Mouse (Mus musculus): ENCODE measurements around the gene Kirrel. TPM values are rescaled to one million over a fixed set of nuclear protein-coding genes. Genes with fewer than 3 reads are reported as not detected.

The Kirrel gene
- polyA plus RNA-seq, 1 experiment from 2014 or later, result 1.3 TPM

DNA sequence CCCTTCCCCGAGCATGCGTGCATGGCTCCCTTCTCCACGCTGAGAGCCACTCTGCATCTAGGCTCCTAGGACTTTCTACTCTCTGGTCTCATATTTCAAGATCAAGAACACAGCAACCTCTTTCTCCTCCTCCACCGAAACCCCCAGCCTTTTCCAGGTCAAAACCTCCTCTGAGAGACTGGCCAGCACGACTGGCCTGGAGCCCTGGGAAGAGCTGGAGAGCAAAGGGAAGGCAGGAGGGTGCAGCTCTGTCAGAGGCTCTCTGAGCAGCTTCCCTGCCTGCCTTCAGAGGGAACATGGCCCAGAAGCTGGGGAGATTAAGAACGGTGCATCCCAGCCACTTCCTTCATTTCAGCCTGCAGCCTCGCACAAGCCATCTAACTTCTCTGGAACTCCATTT is 5.8 kb downstream of the Kirrel start:
- no peak for DNase-seq (ENCODE audit: low spot score)

DNA sequence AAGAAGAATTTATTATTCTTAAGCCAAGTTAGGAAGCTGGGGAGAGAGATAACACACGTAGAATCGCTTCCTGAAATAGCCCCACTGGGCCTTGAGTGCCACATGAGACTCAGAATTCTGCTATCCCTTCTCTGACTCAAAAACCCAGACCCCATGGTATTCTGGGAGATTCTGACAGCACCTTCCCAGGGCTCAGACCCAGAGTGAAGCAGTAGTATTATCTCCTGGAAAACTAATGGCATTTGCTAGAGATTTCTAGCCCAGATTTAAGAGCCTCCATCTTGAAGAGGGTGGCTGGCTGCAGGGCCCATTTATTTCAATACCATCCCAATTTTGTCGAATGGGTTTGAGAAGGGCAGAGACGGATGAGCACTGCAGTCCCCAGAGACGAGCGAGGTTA is 6.9 kb downstream of the Kirrel start:
- no peak for DNase-seq (ENCODE audit: low spot score)

GRCm38 (mm10) chr3:87165291-87165881 is 9.2 kb downstream of the Kirrel start:
- DNase-seq (ENCODE audit: low spot score), result no peak

DNA sequence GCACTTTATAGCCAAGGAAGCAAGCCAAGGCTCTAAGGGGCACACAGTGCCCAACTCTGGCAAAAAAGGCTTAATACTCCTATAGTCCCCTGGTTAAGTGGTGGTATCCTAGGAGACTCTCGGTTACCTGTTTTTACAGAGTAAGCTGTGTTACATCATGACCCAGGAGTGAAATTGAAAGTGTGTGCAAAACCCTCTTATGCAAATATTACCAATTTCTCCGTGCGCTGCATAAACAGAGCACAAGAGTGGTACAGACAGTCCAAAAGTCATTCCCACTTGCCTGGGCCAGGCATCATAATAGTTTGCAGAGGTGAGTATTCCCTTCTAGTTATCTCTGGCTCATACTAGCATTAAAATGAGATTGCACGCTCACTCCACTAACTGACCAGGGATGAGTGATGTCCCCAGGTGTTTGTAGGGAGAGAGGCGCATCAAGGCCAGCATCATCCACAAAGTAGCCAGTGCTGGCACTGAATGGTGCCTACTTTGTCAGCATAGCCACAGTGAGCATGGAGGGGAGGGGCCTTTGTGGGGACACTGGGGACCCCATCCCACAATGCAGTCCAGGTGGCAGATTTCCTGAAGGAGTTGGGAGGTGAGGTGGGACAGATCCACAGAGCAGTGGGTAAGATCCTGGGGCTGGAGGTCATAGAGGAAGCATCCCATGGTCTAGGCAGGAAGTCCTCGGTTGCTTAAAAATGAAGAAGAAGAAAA is 10.3 kb downstream of the Kirrel start:
- DNase-seq (ENCODE audit: low spot score), result no peak

GRCm38 (mm10) chr3:87163116-87163515 is 11.4 kb downstream of the Kirrel start:
- no peak for DNase-seq (ENCODE audit: low spot score)

DNA sequence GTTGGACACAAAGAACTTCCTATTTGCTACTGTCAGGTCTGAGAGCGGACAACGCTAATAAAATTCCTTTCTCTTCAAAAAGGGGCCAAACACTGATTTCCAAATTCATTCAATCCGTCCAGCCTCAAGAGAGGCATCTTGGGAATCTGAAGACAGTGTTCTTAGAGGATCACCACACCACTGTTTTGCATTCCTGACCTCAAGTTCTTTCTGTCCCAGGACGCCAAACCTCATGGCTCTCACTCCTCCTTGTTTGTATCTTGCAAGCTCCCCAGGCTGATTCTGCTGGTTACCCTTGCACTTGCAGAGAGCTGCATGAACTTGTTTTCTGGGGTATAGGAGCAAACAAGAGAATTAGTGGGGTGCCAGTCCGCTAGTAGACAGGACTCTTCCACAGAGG is 12.2 kb downstream of the Kirrel start:
- no peak for DNase-seq (ENCODE audit: low spot score)

DNA sequence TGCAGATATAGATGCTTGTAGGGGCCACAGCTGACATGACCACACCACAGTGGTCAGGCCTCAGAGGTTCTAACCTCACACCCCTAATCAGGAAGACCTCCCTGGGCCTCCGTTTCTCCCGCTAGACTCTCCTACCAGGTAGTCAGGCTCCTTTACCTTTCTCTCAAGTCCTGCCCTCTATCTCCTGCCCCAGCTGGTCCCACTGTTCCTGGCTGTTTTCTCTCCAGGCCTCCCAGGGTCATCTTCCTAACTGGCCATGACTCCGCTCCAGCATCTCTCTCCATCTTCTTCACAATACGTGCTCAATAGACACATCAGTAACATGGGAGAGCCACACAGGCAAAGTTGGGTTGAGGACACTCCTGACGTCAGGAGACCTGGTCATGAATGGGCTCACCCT is 12.9 kb downstream of the Kirrel start:
- no peak for DNase-seq (ENCODE audit: low spot score)

DNA sequence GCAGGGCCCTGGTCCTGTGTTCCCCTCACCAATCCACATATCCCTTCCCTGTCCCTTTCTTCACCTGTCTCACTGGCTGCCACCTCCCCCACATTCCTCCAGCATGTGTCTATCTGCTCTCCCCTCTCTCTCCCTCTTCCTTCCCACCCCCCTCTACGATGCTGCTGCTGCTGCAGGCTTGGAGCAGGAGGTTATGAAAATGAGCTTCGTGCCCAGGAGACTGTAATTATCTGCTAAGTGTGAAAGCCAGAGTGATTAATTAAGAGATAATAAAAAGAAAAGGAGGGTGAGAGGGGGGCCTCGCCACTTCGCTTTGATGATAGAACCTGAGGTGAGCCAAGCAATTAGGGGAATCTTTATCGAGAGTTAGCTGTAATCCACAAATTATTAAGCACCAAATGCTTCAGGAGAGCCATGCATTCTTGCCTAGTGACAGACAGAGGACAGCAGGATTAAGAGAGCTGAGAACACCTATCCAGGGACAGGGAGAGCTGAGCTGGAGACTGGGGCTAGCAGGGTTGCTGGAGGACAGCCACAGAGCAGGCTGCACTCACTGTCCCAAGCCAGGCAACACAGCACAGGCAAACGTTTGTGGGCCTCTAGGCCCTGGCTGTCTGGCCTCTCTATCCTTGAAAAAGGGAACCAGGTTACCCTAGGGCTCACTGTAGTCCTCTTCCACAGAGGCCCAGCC is 13.6 kb downstream of the Kirrel start:
- DNase-seq (ENCODE audit: low spot score), result no peak

DNA sequence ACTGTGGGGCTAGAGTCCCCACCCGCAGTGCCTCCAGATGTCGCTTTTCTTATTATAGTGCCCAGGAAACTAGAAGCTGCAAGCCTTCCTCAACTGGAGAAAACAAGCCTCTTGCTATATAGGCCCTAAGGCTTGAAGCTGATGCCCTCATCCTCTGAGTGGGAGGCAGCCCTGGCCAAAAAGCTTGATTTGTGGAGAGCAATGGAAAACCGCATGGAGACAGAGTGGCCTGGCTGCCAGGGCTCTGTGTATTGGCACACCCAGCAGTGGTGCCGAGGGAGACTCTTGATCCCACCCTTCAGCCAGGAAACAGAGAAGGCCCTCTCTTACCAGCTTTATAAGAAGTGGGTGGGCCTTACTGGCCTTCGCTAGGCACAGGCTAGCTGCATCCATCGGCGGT is 15.4 kb downstream of the Kirrel start:
- no peak for DNase-seq (ENCODE audit: low spot score)

DNA sequence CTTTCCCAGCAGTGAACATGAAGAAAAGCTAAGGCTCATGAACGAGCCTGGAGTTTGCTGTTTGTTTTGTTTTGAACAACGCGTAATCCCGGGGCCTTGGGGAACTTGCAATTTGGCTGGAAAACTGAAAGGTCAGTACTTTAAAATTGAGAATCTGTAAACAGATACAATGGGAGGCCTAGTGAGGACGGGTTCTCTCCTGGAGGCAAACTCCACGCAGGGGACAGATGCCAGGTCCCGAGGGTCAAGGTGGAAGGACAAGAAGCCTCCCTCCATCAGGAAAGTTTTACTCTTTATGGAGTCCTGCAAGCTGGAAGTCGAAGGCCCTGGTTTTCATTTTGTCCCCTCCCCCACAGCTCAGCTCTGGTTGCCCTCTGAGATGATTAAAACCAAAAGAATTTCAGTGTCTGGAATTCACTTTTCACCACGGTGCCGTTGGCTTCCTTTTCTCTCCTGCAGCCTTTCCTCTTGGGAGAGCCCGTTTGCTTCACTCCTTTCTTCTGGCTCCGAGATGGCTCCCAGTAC is 16.7 kb downstream of the Kirrel start:
- DNase-seq (ENCODE audit: low spot score), result no peak

DNA sequence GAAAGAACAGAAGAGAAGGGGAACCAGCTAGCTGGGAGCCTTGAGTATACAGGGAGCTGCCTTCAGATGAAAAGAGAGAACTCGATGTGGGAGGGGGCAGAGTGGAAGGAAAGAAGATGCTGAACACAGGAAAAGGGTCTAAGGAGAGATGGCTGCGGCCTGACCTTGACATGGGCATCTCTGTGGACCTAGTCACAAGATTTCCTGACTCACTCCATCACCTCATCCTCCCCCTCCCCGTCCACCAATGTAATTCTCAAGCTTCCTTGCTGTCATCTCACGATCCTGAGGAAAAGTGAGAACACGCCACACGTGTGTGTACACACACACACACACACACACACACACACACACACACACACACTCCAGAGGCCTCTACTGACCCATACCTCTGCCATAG is 17.2 kb downstream of the Kirrel start:
- no peak for DNase-seq (ENCODE audit: low spot score)

DNA sequence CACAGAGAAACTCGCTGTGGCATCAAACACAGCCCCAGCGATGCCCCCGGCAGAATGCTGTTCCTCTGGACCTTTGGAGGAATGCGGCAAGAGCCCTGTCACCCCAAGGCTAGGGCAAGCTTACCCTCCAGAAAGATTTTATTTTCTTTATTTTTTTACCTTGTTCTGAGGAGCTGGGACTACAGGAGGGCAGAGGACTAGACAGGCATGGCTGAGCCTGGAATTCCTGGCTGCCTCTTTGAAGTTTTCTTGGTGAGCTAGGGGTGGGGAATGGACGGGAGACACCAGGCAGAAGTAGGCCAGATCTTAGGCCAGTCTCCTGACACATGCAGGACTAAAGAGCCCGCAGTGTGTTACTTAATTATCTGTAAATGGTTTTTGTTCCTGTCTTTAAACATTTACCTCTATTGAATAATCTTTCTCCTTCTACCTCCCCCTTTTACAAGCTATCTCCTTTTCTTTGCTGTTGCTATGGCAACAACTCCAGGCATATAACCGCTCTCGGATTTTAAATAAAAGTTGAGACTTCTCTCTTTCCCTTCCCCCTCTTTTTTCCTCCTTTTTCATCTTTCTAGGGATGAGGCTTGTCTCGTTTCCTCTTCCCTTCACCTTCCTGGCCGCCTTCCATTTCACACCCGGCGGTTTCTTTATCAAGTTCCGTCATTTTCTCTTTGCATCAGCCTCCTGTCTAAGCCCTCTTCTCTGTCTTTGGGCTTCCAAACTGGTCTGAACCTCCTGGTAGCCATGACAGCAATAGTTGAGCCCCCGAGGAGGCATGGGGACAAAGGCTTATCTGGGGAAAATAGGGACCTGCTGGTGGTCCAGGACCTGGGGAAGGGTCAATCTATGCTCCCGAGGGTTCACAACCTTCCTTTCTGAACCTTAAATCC is 19.9 kb downstream of the Kirrel start:
- no peak for DNase-seq (ENCODE audit: low spot score)

GRCm38 (mm10) chr3:87153038-87153437 is 21.5 kb downstream of the Kirrel start:
- DNase-seq (ENCODE audit: low spot score), result no peak

DNA sequence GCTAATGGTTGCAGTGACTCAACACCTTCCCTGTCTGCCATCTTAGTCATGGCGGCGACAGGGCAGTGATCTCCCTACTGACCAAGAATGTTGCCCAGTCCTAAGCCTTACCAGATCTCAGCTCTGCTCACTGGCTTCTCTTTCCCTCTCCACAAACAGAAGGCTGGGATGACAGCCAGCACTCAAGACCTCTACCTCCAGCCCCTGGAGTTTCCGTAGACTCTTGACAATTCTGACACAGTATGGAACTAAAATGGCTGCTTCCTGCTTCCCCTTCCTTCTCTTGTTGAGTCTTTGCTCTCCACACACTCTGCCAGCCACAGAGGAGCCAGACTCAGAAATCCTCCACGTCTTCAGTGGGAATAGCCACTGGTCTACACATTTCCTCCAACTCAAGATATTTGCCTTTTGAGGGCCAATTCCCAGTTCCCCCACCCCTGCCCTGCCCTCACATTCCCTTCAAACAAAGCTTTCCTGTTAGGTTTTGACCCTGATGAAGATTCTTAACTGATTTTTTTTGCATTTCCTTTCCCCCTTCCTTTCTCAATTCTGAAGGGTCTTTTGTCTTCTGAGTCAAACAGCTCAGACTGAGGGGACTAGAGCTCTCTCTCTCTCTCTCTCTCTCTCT is 22.3 kb downstream of the Kirrel start:
- DNase-seq (ENCODE audit: low spot score), result no peak

DNA sequence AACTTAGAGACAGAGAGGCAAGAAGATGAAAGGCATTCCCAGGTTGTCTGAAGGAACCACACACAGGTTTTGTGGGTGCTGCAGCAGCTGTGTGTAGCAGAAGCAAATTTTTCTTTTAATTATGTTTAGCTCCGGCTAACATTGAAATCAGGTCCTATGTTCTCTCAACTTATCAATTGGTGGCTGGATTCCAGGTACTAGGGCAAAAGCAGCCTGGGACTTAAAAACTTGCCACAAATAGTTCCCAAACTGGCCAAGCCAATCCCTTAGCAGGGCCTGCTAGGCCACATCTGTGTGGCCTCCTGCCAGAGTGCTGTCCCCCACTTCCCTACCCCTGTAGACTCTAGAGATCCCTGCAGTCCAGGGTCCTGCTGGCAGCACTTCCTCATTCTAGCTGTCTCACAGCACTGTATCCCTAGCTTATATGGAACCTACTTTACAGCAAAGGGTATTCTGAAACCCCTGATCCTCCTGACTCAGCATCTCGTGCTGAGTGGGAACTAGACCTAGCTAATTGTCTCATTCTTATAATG is 23.2 kb downstream of the Kirrel start:
- DNase-seq (ENCODE audit: low spot score), result no peak

- no peak for DNase-seq (ENCODE audit: low spot score)
Measured at GRCm38 (mm10) chr3:87150689-87151244, 23.8 kb downstream of the Kirrel start.

DNA sequence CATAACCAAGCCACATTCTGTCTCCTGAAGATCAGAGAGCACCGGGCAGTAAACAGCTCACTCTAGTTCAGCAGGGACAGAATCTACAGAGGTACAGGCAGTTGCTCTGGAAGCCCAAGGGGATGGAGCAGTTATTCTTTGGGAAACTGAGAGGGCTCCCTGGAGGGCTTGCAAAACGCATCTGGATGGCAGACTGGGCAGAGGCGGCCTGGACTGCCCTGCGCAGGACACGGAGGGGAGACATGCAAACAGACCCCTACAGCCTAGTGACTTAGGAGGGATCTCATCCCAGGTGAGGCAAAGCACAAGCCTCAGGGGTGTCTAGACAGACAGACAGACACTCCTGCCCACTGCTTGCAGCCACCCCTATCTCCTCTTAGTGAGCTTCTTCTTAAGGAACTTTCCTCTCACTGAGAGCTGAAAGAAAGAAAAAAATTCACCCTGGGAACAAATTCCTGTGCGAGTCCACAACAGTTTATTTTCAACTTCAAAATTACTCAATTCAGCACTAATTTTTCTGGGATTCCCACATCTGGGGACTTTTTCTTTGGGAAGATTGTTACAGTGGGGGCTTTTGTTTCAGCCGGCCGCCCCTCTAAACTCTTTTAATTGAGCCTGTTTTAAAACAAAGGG is 24.4 kb downstream of the Kirrel start:
- no peak for DNase-seq (ENCODE audit: low spot score)

DNA sequence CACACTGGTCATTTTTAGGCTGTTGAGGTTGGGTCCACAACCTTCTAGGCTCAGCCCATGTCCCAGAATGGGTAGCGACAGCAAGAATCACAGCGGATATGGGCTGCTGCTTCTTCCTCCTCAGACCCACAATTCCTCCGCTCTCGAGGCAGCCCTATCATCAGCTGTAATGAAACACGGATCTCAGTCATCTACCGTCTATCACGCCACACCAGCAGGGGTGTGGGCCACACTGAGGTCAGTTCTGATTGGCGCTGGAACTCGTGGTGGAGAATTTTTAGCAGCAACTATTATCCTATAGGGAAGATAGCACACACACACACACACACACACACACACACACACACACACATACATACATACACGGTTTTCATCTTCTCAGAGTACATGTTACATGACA is 25.1 kb downstream of the Kirrel start:
- no peak for DNase-seq (ENCODE audit: low spot score)

GRCm38 (mm10) chr3:87144476-87145240 is 29.9 kb downstream of the Kirrel start:
- no peak for DNase-seq (ENCODE audit: low spot score)
